Mouse (Mus musculus): Measurements from ENCODE around the gene Olfr488. TPM values are rescaled to one million over a fixed set of nuclear protein-coding genes. Genes with fewer than 3 reads are reported as not detected.
"Not testable (repeated sequence)": the region's sequence is repeated elsewhere in the genome, so short reads cannot be mapped to it uniquely, and the experiment has no call there.

The Olfr488 gene
- total RNA-seq (2021), result not detected
- long read RNA-seq, experiment 1, result 0 reads
- long read RNA-seq, experiment 2, result 0 reads

GRCm38 (mm10) chr7:108258247-108258646 is at the start of gene Olfr488:
Gene Olfr488, minus strand, starts transcription at chr7:108258347.
- no peak for DNase-seq (ENCODE audit: low spot score in 2 of 2)

GRCm38 (mm10) chr7:108288834-108289233 is 30.7 kb upstream of the Olfr488 start, which contains the start of gene Olfr490:
Gene Olfr490, minus strand, starts transcription at chr7:108288934.
- DNase-seq (ENCODE audit: low spot score in 2 of 2), result no peak

GRCm38 (mm10) chr7:108233551-108233950 is 24.6 kb downstream of the Olfr488 start:
- DNase-seq (ENCODE audit: low spot score in 2 of 2), result no peak

GRCm38 (mm10) chr7:108214536-108214935 is 43.6 kb downstream of the Olfr488 start, which contains the start of gene Olfr487:
Gene Olfr487, minus strand, starts transcription at chr7:108214636.
- DNase-seq (ENCODE audit: low spot score in 2 of 2), result not testable (repeated sequence)

Other genes with a start within 250 kb of the Olfr488 start
- gene Olfr478, start 224.4 kb downstream of the Olfr488 start, total RNA-seq (2021), result not detected
- gene Olfr479, start 207.7 kb downstream of the Olfr488 start, total RNA-seq (2021), result not detected
- not detected for gene Olfr480, start 191.0 kb downstream of the Olfr488 start, total RNA-seq (2021)
- gene Olfr481, start 178.5 kb downstream of the Olfr488 start, total RNA-seq (2021), result not detected
- gene Olfr482, start 160.8 kb downstream of the Olfr488 start, total RNA-seq (2021), result 1 to 10 TPM; 1.9 to 2.2 TPM
- not detected for gene Olfr483, start 157.5 kb downstream of the Olfr488 start, total RNA-seq (2021)
- gene Olfr484, start 130.9 kb downstream of the Olfr488 start, total RNA-seq (2021), result not detected
- not detected for gene Olfr485, start 98.5 kb downstream of the Olfr488 start, total RNA-seq (2021)
- gene Olfr486, start 85.6 kb downstream of the Olfr488 start, total RNA-seq (2021), result not detected
- gene Olfr487, start 43.7 kb downstream of the Olfr488 start, total RNA-seq (2021), result not detected
- not detected for gene Olfr490, start 30.6 kb upstream of the Olfr488 start, total RNA-seq (2021)
- gene Olfr491, start 55.1 kb upstream of the Olfr488 start, total RNA-seq (2021), result not detected
- gene Olfr492, start 65.3 kb upstream of the Olfr488 start, total RNA-seq (2021), result not detected
- not detected for gene Olfr493, start 88.6 kb upstream of the Olfr488 start, total RNA-seq (2021)
- gene Olfr494, start 107.0 kb upstream of the Olfr488 start, total RNA-seq (2021), result not detected
- not detected for gene Olfr495, start 134.8 kb upstream of the Olfr488 start, total RNA-seq (2021)
- not detected for gene Olfr497, start 162.1 kb upstream of the Olfr488 start, total RNA-seq (2021)
- gene Olfr498, start 207.0 kb upstream of the Olfr488 start, total RNA-seq (2021), result not detected